Mouse (Mus musculus) midbrain, embryonic 12.5 days (tissue): ENCODE results near the gene Celsr2. TPM values are rescaled to one million over a fixed set of nuclear protein-coding genes. Genes with fewer than 3 reads are reported as not detected.

Source experiments
- ATAC-seq: fragments of 200-750 bp; cut with Nextera tagmentation; 2 replicates; pipeline ENCODE4 v1.8.0; 2017; ENCODE audit warnings: low read depth, moderate TSS enrichment, moderate library complexity; ENCODE audit not compliant: low FRiP score
- H3K27ac ChIP-seq: fragments of 300-500 bp; sonication (generic); replicated peaks from 2 replicates; pipeline ENCODE4 v1.5.1; 2016; ENCODE audit warnings: mild to moderate bottlenecking
- H3K27me3 ChIP-seq: fragments of 300-500 bp; sonication (generic); 2 replicates; pipeline ENCODE4 v1.6.1; 2016; ENCODE audit warnings: mild to moderate bottlenecking
- H3K36me3 ChIP-seq: fragments of 300-500 bp; sonication (generic); 2 replicates; pipeline ENCODE4 v1.6.1; 2016
- H3K4me1 ChIP-seq: fragments of 300-500 bp; sonication (generic); 2 replicates; pipeline ENCODE4 v1.6.1; 2016
- H3K4me2 ChIP-seq: fragments of 300-500 bp; sonication (generic); replicated peaks from 2 replicates; pipeline ENCODE4 v1.6.1; 2016; ENCODE audit warnings: mild to moderate bottlenecking, moderate library complexity
- H3K4me3 ChIP-seq: fragments of 300-500 bp; sonication (generic); 2 replicates; pipeline ENCODE4 v1.5.1; 2016; ENCODE audit warnings: mild to moderate bottlenecking
- H3K9ac ChIP-seq: fragments of 300-500 bp; sonication (generic); replicated peaks from 2 replicates; pipeline ENCODE4 v1.6.1; 2016; ENCODE audit warnings: mild to moderate bottlenecking, moderate library complexity
- H3K9me3 ChIP-seq: fragments of 300-500 bp; sonication (generic); 2 replicates; pipeline ENCODE4 v1.6.1; 2016; ENCODE audit warnings: mild to moderate bottlenecking
- WGBS: fragments of 180-500 bp; shearing (Covaris S2); methylation state at CpG from one replicate; pipeline ENCODE4 v1.1.7; 2016; 5-methylcytosine and 5-hydroxymethylcytosine counted together
- polyA plus RNA-seq: library from polyadenylated mRNA; unstranded; fragments of >200 nt; fragmentation: Nextera tagmentation; extraction: Ambion mirVana; gene quantifications from 2 replicates; pipeline ENCODE4 v1.2.1, GENCODE M21; 2016

Celsr2 gene
- polyA plus RNA-seq: 73.3 and 78.2 TPM in 2 replicates

DNA sequence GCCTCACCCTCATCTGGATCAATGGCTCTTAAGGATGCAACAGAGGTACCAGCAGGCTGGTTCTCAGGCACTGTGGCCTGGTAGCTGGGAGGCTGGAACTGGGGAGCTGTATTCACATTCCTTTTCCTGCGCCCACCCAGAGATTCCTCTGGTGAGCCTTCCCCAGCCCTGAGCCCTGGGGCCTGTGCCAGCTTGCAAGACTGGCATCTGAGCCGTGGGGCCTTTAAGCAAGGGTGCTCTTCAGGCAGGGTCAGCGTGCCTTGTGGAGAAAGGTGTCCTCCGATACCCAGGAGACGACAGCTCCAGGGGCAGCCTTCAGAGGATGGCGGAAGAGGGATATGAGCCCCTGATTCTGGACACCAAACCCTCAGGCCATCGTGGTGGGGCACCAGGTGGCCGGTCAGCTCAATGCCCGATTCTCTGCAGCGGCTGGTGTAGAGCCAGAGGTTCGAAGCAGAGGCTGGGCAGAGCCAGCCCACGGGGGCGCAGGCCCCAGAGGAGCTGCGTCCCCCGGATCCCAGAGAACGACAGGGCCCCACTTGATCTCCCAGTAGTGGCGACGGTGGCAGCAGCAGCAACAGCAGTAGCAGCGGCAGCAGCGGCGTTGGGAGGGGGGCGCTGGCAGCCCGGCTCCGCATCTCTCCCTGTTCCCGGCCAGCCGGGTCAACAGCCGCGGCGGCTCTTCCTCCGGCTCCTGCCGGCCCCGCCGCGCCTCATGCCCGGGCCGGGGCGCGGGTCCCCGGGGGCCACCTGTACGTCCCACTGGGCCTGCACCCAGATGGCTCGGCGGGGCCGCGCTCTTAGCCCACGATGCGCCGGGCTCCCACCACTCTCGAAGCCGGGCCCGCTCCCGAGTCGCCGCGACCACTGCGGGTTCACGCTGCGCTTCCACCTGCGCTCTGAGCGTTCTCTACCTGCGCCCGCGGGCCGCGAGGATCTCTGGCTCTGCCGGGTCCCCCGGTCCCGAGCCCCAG is at the start of gene Celsr2:
TSS of gene Celsr2 (minus strand) at position 696 of the 974 bp plus-strand sequence.
- Histone ChIP-seq H3K4me2 (peak within 1 kb of the TSS; percentile 87), H3K27ac (peak within 1 kb of the TSS; percentile 95), H3K9ac (peak within 1 kb of the TSS; percentile 98), H3K4me3 (peak within 1 kb of the TSS; percentile 98), H3K9me3 (peaks cover 21% of the 10 kb centered on the region), H3K4me1 (peaks cover 46% of the 10 kb centered on the region), H3K36me3 (peaks cover 34% of the 10 kb centered on the region), H3K27me3 (peaks cover 11% of the 10 kb centered on the region)
- 5% methylated on average over 46 of the region's 67 CpGs for WGBS
- ATAC-seq: peak; percentile 24

DNA sequence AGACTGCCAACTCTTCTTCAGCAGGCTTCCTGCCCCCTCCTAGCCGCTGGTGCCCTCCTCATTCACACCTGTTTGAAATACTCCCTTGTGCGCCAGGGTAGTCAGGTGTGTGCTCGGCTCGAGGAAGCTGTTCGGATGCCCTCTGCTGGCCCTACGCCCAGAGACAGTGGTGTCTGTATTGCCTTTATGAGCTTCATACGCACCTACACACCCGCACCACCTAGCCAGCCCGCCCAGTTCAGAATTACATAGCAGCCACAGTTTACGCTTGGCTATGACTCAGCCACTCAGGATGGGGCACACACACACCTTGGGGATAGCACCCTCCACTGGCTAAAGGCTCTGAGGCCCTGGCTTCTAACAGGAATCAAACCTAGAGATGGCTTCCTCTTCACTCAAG is 43.5 kb upstream of the Celsr2 start:
- H3K9ac ChIP-seq: no peak overlapping the region
- no peak overlapping the region for H3K4me2 ChIP-seq
- H3K4me1 ChIP-seq: no peaks in the 10 kb centered on the region
- H3K9me3 ChIP-seq: no peaks in the 10 kb centered on the region
- no peak overlapping the region for H3K4me3 ChIP-seq
- no peaks in the 10 kb centered on the region for H3K27me3 ChIP-seq
- no peaks in the 10 kb centered on the region for H3K36me3 ChIP-seq
- no peak for ATAC-seq
- H3K27ac ChIP-seq: no peak overlapping the region
- 49% methylated on average over 10 of the region's 10 CpGs for WGBS

DNA sequence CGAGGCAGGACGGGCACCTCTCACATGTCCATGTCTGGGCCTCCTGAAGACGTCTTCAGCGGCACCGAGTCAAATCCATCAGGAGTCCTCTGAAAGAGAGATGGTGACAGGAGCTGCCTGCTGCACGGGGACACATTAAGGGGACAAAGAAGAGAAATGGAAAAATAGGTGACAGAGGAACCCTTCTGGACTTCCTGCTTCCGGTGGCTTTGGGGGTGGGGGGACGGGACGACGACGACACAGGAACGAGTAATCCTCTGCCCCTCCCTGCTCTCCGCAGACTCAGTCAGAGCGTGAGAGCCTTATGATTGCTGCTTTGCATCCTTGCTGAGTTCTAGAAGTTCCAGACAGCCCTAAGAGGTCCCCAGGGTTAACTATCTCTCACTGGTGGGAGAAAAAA is 43.0 kb upstream of the Celsr2 start:
- Histone ChIP-seq H3K4me1 (no peaks in the 10 kb centered on the region), H3K27ac (no peak overlapping the region), H3K9me3 (no peaks in the 10 kb centered on the region), H3K4me3 (no peak overlapping the region), H3K9ac (no peak overlapping the region), H3K27me3 (no peaks in the 10 kb centered on the region), H3K36me3 (no peaks in the 10 kb centered on the region), H3K4me2 (no peak overlapping the region)
- ATAC-seq: no peak
- WGBS: 62% methylated on average over 14 of the region's 14 CpGs

DNA sequence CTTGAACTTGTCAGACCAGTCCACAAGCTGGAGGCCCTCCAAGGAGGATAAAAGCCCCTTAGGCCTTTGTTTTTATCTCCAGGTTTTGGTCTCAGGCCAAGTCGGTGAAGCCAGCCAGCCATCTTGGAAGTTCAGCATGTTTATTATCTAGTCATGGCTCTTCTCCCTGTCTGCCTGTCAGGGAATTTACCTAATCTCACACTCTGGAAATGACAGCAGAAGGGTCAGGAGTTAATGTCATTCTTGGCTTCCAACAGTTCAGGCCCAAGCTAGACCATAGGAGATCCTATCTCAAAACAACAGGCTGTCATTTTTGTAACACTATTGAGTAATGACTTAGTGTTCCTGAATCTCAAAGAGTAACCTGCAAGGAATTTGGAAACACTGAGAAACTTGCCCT is 38.8 kb upstream of the Celsr2 start:
- Histone ChIP-seq H3K36me3 (no peaks in the 10 kb centered on the region), H3K4me2 (no peak overlapping the region), H3K9me3 (no peaks in the 10 kb centered on the region), H3K27ac (no peak overlapping the region), H3K9ac (no peak overlapping the region), H3K4me3 (no peak overlapping the region), H3K27me3 (no peaks in the 10 kb centered on the region), H3K4me1 (no peaks in the 10 kb centered on the region)
- no peak for ATAC-seq
- 81% methylated on average over 1 of the region's 1 CpGs for WGBS

DNA sequence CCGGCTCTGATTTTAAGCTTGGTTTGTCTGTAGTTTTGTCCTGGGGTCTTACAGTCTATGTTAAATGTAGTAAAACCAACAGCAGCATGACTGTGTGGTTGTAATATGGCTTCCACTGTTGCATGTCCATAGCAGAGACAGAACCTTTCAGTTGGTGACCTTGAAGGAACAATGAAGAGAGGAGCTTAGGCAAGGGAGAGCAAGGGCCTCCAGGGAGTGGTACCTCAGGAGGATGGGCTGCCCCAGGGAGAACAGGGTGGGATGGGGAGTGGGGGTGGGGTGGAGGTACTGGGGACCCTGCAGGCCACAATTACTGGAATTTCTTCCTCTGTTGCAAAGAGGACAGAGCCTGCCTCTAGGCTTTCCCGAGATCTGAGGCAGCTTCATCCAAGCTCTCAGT is 36.6 kb upstream of the Celsr2 start:
- WGBS: 86% methylated on average over 2 of the region's 2 CpGs
- Histone ChIP-seq H3K27me3 (no peaks in the 10 kb centered on the region; the same call in 1 of the 2 replicates), H3K4me2 (no peak overlapping the region), H3K27ac (no peak overlapping the region), H3K9ac (no peak overlapping the region), H3K36me3 (no peaks in the 10 kb centered on the region), H3K4me3 (no peak overlapping the region), H3K9me3 (no peaks in the 10 kb centered on the region), H3K4me1 (no peaks in the 10 kb centered on the region)
- no peak for ATAC-seq

DNA sequence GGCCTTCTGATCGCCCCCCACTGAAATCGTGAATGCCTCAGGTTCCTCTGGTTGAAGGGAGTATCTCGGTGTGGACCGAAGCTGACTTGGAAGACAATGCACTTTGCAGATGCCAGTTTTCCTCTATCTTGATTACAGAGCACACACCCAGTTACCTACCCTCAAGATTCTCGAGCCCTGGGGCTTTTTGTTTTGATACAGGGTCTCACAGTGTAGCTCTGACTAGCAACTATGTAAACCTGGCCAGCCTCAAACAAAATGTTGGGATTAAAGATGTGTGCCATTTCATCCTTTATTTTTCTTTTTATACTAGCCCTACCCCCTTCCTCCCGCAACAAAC is 30.0 kb upstream of the Celsr2 start:
- Histone ChIP-seq H3K9ac (peak overlapping the region; percentile 84), H3K4me2 (peak overlapping the region; percentile 92), H3K27ac (peak overlapping the region; percentile 87), H3K27me3 (no peaks in the 10 kb centered on the region; the same call in 1 of the 2 replicates), H3K4me3 (peak overlapping the region; percentile 84), H3K36me3 (0 out of 2 replicates have a peak, but pooled peaks cover under 1% of the 10 kb centered on the region), H3K4me1 (peaks cover 40% of the 10 kb centered on the region), H3K9me3 (no peaks in the 10 kb centered on the region)
- 13% methylated on average over 6 of the region's 6 CpGs for WGBS
- peak; percentile 55; the same call in 1 of the 2 replicates for ATAC-seq

DNA sequence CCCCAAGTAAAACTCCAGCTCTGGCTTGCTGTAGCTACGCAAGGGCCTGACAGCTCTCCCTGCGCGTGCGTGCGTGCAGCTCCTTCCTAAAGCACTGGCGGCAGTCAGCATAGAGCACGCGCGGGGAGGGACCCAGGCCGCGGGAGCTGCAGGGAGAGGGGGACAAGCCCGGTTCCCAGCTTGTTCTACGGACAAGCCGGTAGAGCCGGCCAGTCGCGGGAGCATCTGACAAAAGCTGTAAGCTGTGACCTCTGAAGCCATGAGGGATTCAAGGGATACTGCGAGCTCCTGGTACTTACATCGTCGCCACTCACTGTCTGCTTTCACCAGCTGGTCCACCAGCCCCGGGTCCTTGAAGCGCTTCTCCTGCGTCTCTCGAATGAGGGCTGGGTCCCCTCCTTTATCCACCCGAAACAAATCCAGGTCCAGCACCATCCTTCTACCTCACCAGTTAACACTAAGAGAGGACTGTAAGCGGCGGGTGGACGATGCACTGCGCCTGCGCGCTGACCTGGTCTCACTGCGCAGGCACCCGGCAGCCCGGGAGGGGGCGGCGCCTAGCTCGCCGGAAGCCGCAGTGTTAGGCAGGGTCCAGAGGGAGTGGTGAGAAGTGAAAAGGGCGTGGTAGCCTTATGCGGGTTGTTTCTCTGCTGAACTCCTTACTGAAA is 29.5 kb upstream of the Celsr2 start, which contains the start of gene Sars:
TSS of gene Sars (minus strand) at position 512 of the 668 bp plus-strand sequence.
- H3K36me3 ChIP-seq: peaks cover 6% of the 10 kb centered on the region; the same call in 1 of the 2 replicates
- H3K4me3 ChIP-seq: peak within 1 kb of the TSS; percentile 84
- no peaks in the 10 kb centered on the region for H3K9me3 ChIP-seq
- H3K27me3 ChIP-seq: no peaks in the 10 kb centered on the region; the same call in 1 of the 2 replicates
- H3K27ac ChIP-seq: peak within 1 kb of the TSS; percentile 87
- peak; percentile 98 for ATAC-seq
- H3K4me1 ChIP-seq: peaks cover 41% of the 10 kb centered on the region
- peak within 1 kb of the TSS; percentile 84 for H3K9ac ChIP-seq
- H3K4me2 ChIP-seq: peak within 1 kb of the TSS; percentile 92
- 0% methylated on average over 41 of the region's 41 CpGs for WGBS

DNA sequence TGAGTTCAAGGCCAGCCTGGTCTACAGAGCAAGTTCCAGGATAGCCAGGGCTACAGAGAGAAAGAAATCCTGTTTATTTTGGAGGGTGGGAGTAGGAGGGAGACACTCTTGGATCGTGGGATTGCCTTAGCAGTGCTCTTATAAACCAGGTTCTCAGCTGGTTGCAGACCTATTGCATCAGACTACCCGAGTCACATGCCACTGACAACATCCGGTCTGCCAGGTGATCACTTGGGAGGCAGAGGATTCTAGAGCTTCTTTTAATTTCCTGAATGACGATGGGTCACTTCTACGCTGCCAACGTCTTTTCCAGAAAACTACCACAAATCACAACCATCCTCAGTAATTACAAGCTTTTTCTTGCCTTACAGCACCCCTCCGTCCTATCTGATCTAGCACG is 28.7 kb upstream of the Celsr2 start:
- no peaks in the 10 kb centered on the region for H3K9me3 ChIP-seq
- peaks cover 41% of the 10 kb centered on the region for H3K4me1 ChIP-seq
- H3K27ac ChIP-seq: 0 out of 2 replicates have a peak overlapping the region, but pooled peaks have one; percentile 87
- H3K4me3 ChIP-seq: peak overlapping the region; percentile 84
- no peaks in the 10 kb centered on the region; the same call in 1 of the 2 replicates for H3K27me3 ChIP-seq
- WGBS: 26% methylated on average over 8 of the region's 8 CpGs
- H3K9ac ChIP-seq: peak overlapping the region; percentile 84
- ATAC-seq: no peak
- peaks cover 8% of the 10 kb centered on the region; the same call in 1 of the 2 replicates for H3K36me3 ChIP-seq
- peak overlapping the region; percentile 92 for H3K4me2 ChIP-seq

DNA sequence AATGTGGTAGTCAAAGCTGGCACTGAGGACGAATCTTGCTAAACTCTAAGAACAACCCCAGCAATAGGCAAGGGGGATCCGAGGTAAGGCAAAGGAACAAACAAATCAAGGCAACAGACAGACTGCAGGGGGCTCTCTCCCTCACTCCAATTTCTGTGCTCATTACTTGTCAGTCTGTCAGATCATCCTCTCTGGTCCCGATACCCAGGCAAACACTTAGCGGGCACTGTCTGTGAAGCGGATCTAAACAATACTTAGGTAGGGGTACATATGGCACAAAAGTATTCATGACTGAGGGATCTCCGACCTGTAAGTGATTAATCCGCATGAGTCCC is 21.0 kb upstream of the Celsr2 start:
- Histone ChIP-seq H3K27ac (peak overlapping the region; percentile 96), H3K4me1 (peaks cover 62% of the 10 kb centered on the region), H3K9me3 (no peaks in the 10 kb centered on the region), H3K4me3 (no peak overlapping the region), H3K36me3 (peaks cover 30% of the 10 kb centered on the region), H3K9ac (no peak overlapping the region), H3K27me3 (no peaks in the 10 kb centered on the region), H3K4me2 (no peak overlapping the region)
- WGBS: 66% methylated on average over 7 of the region's 7 CpGs
- no peak for ATAC-seq

DNA sequence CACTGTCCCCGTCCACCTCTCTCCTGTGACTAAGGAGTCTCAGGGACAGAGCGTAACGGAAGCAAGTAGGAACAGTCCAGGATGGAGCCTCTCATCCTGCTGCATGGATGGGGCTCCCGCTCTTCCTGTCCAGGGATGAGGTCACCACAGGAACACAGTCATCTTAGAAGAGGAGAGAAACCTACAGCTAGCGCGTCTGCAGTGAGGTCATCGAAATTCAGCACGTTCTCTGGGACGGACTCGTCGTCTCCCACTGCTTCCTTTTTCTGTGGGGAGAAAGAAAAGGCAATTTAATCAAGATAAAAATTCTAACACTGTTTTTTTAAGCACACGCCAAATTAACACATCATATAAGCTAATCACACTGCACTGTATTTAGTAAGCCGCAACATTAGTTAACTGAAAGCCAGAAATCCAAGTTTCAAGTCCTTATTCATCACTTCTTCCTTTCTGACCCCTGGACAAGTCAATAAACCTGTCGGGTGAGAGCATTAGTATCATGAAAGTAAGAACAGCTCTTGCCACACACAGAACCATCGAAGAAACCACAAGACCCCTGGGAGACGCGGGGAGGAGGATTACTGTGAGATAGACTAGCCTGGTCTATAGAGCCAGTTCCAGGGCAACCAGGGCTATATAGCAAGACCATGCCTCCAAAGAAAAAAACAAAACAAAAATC is 20.5 kb upstream of the Celsr2 start:
- no peak overlapping the region for H3K4me2 ChIP-seq
- H3K27ac ChIP-seq: peak overlapping the region; percentile 96
- H3K9ac ChIP-seq: peak overlapping the region; percentile 21; the same call in 1 of the 2 replicates
- H3K9me3 ChIP-seq: no peaks in the 10 kb centered on the region
- no peak for ATAC-seq
- H3K27me3 ChIP-seq: no peaks in the 10 kb centered on the region
- peaks cover 35% of the 10 kb centered on the region for H3K36me3 ChIP-seq
- WGBS: 74% methylated on average over 17 of the region's 17 CpGs
- peaks cover 62% of the 10 kb centered on the region for H3K4me1 ChIP-seq
- H3K4me3 ChIP-seq: no peak overlapping the region

DNA sequence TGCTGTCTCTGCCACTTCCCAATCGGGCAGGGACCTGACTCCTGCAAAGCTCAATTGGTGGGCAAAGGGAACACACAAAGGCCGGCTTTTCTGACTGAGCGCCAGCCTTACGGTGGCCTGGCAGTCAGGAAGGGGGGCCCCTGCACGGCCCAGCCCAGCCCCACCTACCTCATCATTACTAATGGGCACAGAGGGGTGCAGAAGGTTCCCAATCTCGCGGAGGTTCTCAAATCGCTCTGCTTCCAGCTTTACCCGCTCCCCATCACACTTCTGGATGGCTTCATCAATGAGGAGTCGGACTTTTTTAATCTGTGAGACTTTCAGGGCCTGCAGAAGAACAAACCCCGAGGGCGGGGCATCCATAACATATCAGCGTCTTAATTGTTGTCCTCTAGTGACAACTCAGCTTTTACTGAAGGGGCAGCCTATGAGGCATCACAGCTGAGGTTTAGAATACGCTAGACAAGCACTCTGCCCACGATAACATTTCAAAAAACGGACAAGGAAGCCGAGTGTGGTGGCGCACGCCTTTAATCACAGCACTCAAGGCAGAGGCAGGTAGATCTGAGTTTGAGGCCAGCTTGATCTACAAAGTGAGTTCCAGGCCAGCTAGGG is 18.6 kb upstream of the Celsr2 start:
- 13% methylated on average over 19 of the region's 19 CpGs for WGBS
- peak overlapping the region; percentile 34; the same call in 1 of the 2 replicates for H3K9ac ChIP-seq
- H3K27ac ChIP-seq: peak overlapping the region; percentile 96
- ATAC-seq: peak; percentile 87
- no peaks in the 10 kb centered on the region for H3K27me3 ChIP-seq
- H3K4me1 ChIP-seq: peaks cover 57% of the 10 kb centered on the region
- H3K4me2 ChIP-seq: peak overlapping the region; percentile 35
- H3K36me3 ChIP-seq: peaks cover 44% of the 10 kb centered on the region
- no peaks in the 10 kb centered on the region for H3K9me3 ChIP-seq
- H3K4me3 ChIP-seq: no peak overlapping the region
